Mouse (Mus musculus): ENCODE measurements at regions not wholly inside any gene's neighbourhood (a gene's known extent, or its start where the extent isn't known, plus 50 kb on each side); places are given as distances from the start of the nearest gene placed in this dataset.

GRCm38 (mm10) chr16:30205314-30205815, 61.9 kb downstream of the Cpn2 start:
- H3K4me1 ChIP-seq (ENCODE audit: control insufficient read depth, insufficient read depth, low read length), result peaks cover 4% of the 10 kb centered on the region
- TF ChIP-seq POLR2A (IDR thresholded peaks at IDR 0.05; ENCODE audit: borderline replicate concordance, control insufficient read depth, low read depth, low read length), result no peak
- no peak for TF ChIP-seq CTCF (IDR thresholded peaks at IDR 0.05; ENCODE audit: control insufficient read depth, insufficient read depth, low read length)
- no peak overlapping the region for H3K27ac ChIP-seq (ENCODE audit: control insufficient read depth, insufficient read depth, low read depth, low read length, poor library complexity)
- no peak overlapping the region for H3K4me3 ChIP-seq (replicated peaks; ENCODE audit: control insufficient read depth, low read depth, low read length)
- WGBS, result 78% methylated on average over 8 of the region's 8 CpGs

GRCm38 (mm10) chr16:30205816-30206356, 61.4 kb downstream of the Cpn2 start:
- H3K4me3 ChIP-seq (replicated peaks; ENCODE audit: control insufficient read depth, low read depth, low read length), result no peak overlapping the region
- no peak for TF ChIP-seq CTCF (IDR thresholded peaks at IDR 0.05; ENCODE audit: control insufficient read depth, insufficient read depth, low read length)
- no peak for TF ChIP-seq POLR2A (IDR thresholded peaks at IDR 0.05; ENCODE audit: borderline replicate concordance, control insufficient read depth, low read depth, low read length)
- H3K4me1 ChIP-seq (ENCODE audit: control insufficient read depth, insufficient read depth, low read length), result peaks cover 4% of the 10 kb centered on the region
- no peak overlapping the region for H3K27ac ChIP-seq (ENCODE audit: control insufficient read depth, insufficient read depth, low read depth, low read length, poor library complexity)
- 78% methylated on average over 15 of the region's 15 CpGs for WGBS
